In genomic region chr6:64896420-64896819, GRCm38 (mm10) we compare ENCODE assay signal across 15 mouse cellular contexts.
"Had no signal": no experiment of that assay in that cellular context is flagged by ENCODE, and none has a peak within 500 bp of the region (broad histone marks: within the 10 kb centered on the region; RNA-seq: fewer than 3 reads in every experiment).

No protein-coding gene starts in this region.

- H3K4me3 ChIP-seq: neural tube, embryonic 13.5 days; stomach, embryonic 15.5 days had no signal

- H3K4me1 ChIP-seq: neural tube, embryonic 13.5 days; stomach, embryonic 15.5 days had no signal

- H3K9ac ChIP-seq: neural tube, embryonic 13.5 days; stomach, embryonic 15.5 days had no signal

- H3K9me3 ChIP-seq: neural tube, embryonic 13.5 days; stomach, embryonic 15.5 days had no signal

- DNase-seq: retina, postnatal 1 day; right cerebral cortex, adult 18-20 months; right cerebral cortex, postnatal 14 days; right cerebral cortex, postnatal 25 days; right cerebral cortex, postnatal 4 days; spleen, adult 18-20 months; thymus, adult 18-20 months; thymus, adult 2 months; thymus, postnatal 14 days; thymus, postnatal 25 days; thymus, postnatal 36 days; thymus, postnatal 4 days had no signal

- H3K36me3 ChIP-seq: neural tube, embryonic 13.5 days; stomach, embryonic 15.5 days had no signal

- H3K27ac ChIP-seq: neural tube, embryonic 13.5 days; stomach, embryonic 15.5 days; stomach, postnatal 0 days had no signal

- H3K27me3 ChIP-seq: neural tube, embryonic 13.5 days; stomach, embryonic 15.5 days had no signal

- H3K4me2 ChIP-seq: neural tube, embryonic 13.5 days; stomach, embryonic 15.5 days had no signal
